Mouse (Mus musculus) forelimb bud, embryonic 11.5 days (tissue): ENCODE measurements around the gene Adamts17.
A peak's percentile ranks its signal among the peaks of the same experiment; 100 is the strongest.

Experiments used
- DNase-seq: peaks from one replicate; pipeline ENCODE4 v3.0.0-alpha.2; 2012; ENCODE audit warnings: low read depth, low spot score

Gene Adamts17

GRCm38 (mm10) chr7:66970235-66970634 is 130.7 kb downstream of the Adamts17 start:
- no peak for DNase-seq

GRCm38 (mm10) chr7:66970974-66971373 is 131.4 kb downstream of the Adamts17 start:
- DNase-seq, result peak; percentile 50

GRCm38 (mm10) chr7:66974859-66975258 is 135.3 kb downstream of the Adamts17 start:
- no peak for DNase-seq

GRCm38 (mm10) chr7:66976371-66976770 is 136.8 kb downstream of the Adamts17 start:
- no peak for DNase-seq

GRCm38 (mm10) chr7:66981591-66981990 is 142.1 kb downstream of the Adamts17 start:
- no peak for DNase-seq

- DNase-seq, result no peak
Observed at GRCm38 (mm10) chr7:66982084-66982483, 142.5 kb downstream of the Adamts17 start.

GRCm38 (mm10) chr7:66987671-66988070 is 148.1 kb downstream of the Adamts17 start:
- no peak for DNase-seq

GRCm38 (mm10) chr7:66988441-66988840 is 148.9 kb downstream of the Adamts17 start:
- no peak for DNase-seq

GRCm38 (mm10) chr7:66989357-66990045 is 150.0 kb downstream of the Adamts17 start:
- DNase-seq, result no peak

GRCm38 (mm10) chr7:66998821-66999220 is 159.3 kb downstream of the Adamts17 start:
- DNase-seq, result no peak

GRCm38 (mm10) chr7:67003648-67004047 is 164.1 kb downstream of the Adamts17 start:
- no peak for DNase-seq

GRCm38 (mm10) chr7:67004220-67004619 is 164.7 kb downstream of the Adamts17 start:
- no peak for DNase-seq

- no peak for DNase-seq
Observed at GRCm38 (mm10) chr7:67009841-67010240, 170.3 kb downstream of the Adamts17 start.

- no peak for DNase-seq
Observed at GRCm38 (mm10) chr7:67012011-67012751, 172.6 kb downstream of the Adamts17 start.

GRCm38 (mm10) chr7:67013211-67013895 is 173.8 kb downstream of the Adamts17 start:
- no peak for DNase-seq

GRCm38 (mm10) chr7:67019937-67020336 is 180.4 kb downstream of the Adamts17 start:
- DNase-seq, result no peak

- peak; percentile 76 for DNase-seq
Observed at GRCm38 (mm10) chr7:67026114-67027070, 186.9 kb downstream of the Adamts17 start.

GRCm38 (mm10) chr7:67027216-67027615 is 187.7 kb downstream of the Adamts17 start:
- DNase-seq, result no peak

- DNase-seq, result no peak
Observed at GRCm38 (mm10) chr7:67027696-67028095, 188.2 kb downstream of the Adamts17 start.

- DNase-seq, result no peak
Observed at GRCm38 (mm10) chr7:67028902-67029301, 189.4 kb downstream of the Adamts17 start.

- DNase-seq, result no peak
Observed at GRCm38 (mm10) chr7:67029481-67029880, 189.9 kb downstream of the Adamts17 start.
